Mouse (Mus musculus) kidney, embryonic 16.5 days (tissue): ENCODE measurements at regions not wholly inside any gene's neighbourhood (a gene's known extent, or its start where the extent isn't known, plus 50 kb on each side); places are given as distances from the start of the nearest gene placed in this dataset.
A peak's percentile ranks its signal among the peaks of the same experiment; 100 is the strongest.

ENCODE experiments used
- ATAC-seq: fragments of 200-750 bp; cut with Nextera tagmentation; 2 replicates; pipeline ENCODE4 v1.8.0; 2017; ENCODE audit warnings: moderate TSS enrichment; ENCODE audit not compliant: low FRiP score, low TSS enrichment
- H3K27ac ChIP-seq: fragments of 300-500 bp; sonication (generic); 2 replicates; pipeline ENCODE4 v1.5.1; 2014; ENCODE audit warnings: low read length
- H3K27me3 ChIP-seq: fragments of 300-500 bp; sonication (generic); 2 replicates; pipeline ENCODE4 v1.6.1; 2014; ENCODE audit warnings: low read length, control low read depth, mixed read lengths; ENCODE audit not compliant: insufficient read depth
- H3K36me3 ChIP-seq: fragments of 300-500 bp; sonication (generic); 2 replicates; pipeline ENCODE4 v1.6.1; 2014; ENCODE audit warnings: low read length, control low read depth, mixed read lengths; ENCODE audit not compliant: insufficient read depth
- H3K4me1 ChIP-seq: fragments of 300-500 bp; sonication (generic); 2 replicates; pipeline ENCODE4 v1.6.1; 2014; ENCODE audit warnings: low read length, control low read depth, mixed read lengths; ENCODE audit not compliant: insufficient read depth
- H3K4me2 ChIP-seq: fragments of 300-500 bp; sonication (generic); replicated peaks from 2 replicates; pipeline ENCODE4 v1.6.1; 2014; ENCODE audit warnings: low read depth, low read length
- H3K4me3 ChIP-seq: fragments of 300-500 bp; sonication (generic); 2 replicates; pipeline ENCODE4 v1.5.1; 2014; ENCODE audit warnings: mild to moderate bottlenecking, low read length
- H3K9ac ChIP-seq: fragments of 300-500 bp; sonication (generic); replicated peaks from 2 replicates; pipeline ENCODE4 v1.6.1; 2014; ENCODE audit warnings: low read length
- H3K9me3 ChIP-seq: fragments of 300-500 bp; sonication (generic); 2 replicates; pipeline ENCODE4 v1.6.1; 2016; ENCODE audit warnings: low read length, control low read depth
- WGBS: fragments of 180-500 bp; shearing (Covaris S2); extraction: QIAGEN DNeasy Blood & Tissue Kit; methylation state at CpG from one replicate; pipeline ENCODE4 v1.1.7; 2014; 5-methylcytosine and 5-hydroxymethylcytosine counted together

DNA sequence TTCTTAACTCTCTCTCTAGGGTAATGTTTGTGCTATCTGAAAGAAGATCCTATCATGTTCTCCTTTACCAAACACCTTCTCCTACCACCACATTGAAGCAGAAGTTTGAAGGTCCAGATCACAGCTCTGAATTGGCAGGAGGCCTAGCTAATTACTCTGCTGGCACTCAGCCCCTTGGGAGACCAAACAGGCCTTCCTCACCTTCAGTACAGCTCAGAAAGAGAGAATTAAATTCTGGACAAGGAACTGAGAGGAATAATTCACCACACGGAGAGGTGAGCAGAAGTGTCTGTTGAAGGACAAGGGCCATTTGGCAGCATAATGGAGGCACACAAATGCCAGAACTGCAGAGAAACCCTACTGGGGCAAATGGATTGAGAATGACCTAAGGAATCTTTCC is 334.6 kb downstream of the Olfr1505 start:
- no peak for ATAC-seq
- H3K9ac ChIP-seq = no peak overlapping the region
- 41% methylated on average over 1 of the region's 1 CpGs for WGBS
- H3K4me1 ChIP-seq = no peaks in the 10 kb centered on the region
- no peak overlapping the region for H3K4me3 ChIP-seq
- no peaks in the 10 kb centered on the region for H3K36me3 ChIP-seq
- H3K9me3 ChIP-seq = no peaks in the 10 kb centered on the region
- no peaks in the 10 kb centered on the region for H3K27me3 ChIP-seq
- H3K27ac ChIP-seq = no peak overlapping the region
- no peak overlapping the region for H3K4me2 ChIP-seq

DNA sequence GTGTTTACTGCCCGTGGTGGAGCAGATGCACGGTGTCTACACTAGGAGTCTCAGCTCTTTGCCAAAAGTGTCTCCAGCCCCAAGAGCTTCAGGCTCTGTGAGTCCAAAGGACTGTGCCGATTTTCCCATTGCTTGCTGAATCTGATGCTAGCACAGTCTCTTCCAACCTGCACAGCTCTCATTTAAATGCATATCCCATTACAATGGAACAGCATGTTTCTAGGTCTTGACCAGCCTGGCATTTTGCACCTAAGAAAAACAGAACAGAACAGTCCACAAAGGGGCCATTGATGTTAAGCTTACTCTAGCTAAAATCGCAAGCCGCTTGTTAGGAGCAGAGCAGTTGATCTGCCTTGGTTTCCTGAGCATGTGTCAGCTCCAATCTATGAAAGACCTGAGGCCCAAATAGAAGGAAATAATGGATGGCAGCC is 339.2 kb downstream of the Tle4 start:
- Histone ChIP-seq H3K9ac (no peak overlapping the region), H3K4me1 (no peaks in the 10 kb centered on the region), H3K27ac (no peak overlapping the region), H3K4me2 (no peak overlapping the region), H3K27me3 (no peaks in the 10 kb centered on the region), H3K4me3 (no peak overlapping the region), H3K9me3 (no peaks in the 10 kb centered on the region), H3K36me3 (no peaks in the 10 kb centered on the region)
- WGBS = 59% methylated on average over 5 of the region's 5 CpGs
- ATAC-seq = no peak

DNA sequence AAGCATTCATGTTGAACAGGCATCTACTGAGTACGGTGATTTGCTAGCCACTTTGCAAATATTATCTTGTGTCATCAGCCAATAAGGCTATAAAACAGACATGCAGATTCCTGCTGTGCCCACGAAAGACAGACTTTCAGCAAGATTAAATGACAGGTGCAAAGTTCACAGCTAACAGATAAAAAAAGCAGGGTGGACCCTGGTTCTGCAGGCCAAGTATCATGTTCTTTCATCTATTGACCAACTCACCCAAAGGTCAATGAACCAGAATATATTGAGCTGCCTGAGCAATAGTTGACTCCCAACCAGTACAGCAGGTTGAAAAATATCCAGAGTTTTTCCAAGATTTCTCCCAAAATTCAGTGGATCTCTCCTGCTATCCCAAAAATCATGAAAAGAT is 338.6 kb downstream of the Tle4 start:
- no peak for ATAC-seq
- WGBS = 34% methylated on average over 2 of the region's 2 CpGs
- no peaks in the 10 kb centered on the region for H3K4me1 ChIP-seq

DNA sequence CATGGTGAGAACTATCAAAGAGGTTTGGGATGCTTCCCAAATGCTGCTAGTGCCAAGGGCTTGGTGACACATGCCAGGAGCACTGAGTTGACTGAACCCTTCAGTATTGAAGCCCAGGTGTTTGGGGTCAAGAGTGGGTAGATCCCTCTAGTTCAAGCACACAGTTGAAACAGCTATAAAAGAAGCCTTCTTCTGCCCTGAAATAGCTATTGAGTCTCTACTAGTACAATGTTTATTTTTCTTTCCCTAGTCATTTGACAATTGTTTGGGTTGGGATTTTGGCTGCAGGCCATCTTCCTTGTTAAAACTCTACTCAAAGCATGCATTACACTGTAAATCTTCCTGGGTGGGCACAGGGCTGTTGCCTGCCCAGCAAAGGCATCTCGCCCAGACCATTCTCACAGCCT is 308.5 kb downstream of the Tle4 start:
- Histone ChIP-seq H3K4me1 (peaks cover 5% of the 10 kb centered on the region), H3K4me3 (no peak overlapping the region), H3K36me3 (no peaks in the 10 kb centered on the region), H3K4me2 (no peak overlapping the region), H3K27me3 (no peaks in the 10 kb centered on the region), H3K9me3 (no peaks in the 10 kb centered on the region), H3K27ac (no peak overlapping the region), H3K9ac (no peak overlapping the region)
- peak; percentile 61 for ATAC-seq
- WGBS = 28% methylated on average over 1 of the region's 1 CpGs

More for the DNA sequence above, 338.6 kb downstream of the Tle4 start:
- H3K27me3 ChIP-seq = no peaks in the 10 kb centered on the region
- H3K9ac ChIP-seq = no peak overlapping the region
- no peaks in the 10 kb centered on the region for H3K9me3 ChIP-seq
- H3K36me3 ChIP-seq = no peaks in the 10 kb centered on the region
- no peak overlapping the region for H3K4me2 ChIP-seq
- H3K4me3 ChIP-seq = no peak overlapping the region
- H3K27ac ChIP-seq = no peak overlapping the region

DNA sequence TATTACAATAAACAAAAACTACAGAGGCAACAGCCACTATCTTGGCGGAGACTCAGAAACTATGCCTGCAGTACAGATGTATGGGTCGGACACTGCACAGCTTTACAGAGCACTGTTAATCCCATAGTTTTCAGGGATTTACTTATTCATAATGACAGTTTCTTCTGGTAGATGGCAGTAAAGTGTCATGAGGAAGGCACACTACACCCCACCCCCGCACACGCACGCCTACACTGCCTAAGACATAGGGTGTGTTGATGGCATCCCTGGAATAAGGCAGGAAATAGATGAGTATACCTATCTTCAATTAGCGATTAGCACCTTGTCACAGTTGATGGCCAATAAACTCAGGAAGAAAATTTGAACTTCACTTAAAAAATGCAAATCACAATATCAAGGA is 306.9 kb downstream of the Tle4 start:
- H3K27ac ChIP-seq = no peak overlapping the region
- no peaks in the 10 kb centered on the region for H3K27me3 ChIP-seq
- H3K4me1 ChIP-seq = peaks cover 5% of the 10 kb centered on the region
- WGBS = 88% methylated on average over 6 of the region's 6 CpGs
- H3K9ac ChIP-seq = no peak overlapping the region
- no peaks in the 10 kb centered on the region for H3K9me3 ChIP-seq
- H3K4me3 ChIP-seq = no peak overlapping the region
- H3K4me2 ChIP-seq = no peak overlapping the region
- no peak for ATAC-seq
- H3K36me3 ChIP-seq = no peaks in the 10 kb centered on the region

DNA sequence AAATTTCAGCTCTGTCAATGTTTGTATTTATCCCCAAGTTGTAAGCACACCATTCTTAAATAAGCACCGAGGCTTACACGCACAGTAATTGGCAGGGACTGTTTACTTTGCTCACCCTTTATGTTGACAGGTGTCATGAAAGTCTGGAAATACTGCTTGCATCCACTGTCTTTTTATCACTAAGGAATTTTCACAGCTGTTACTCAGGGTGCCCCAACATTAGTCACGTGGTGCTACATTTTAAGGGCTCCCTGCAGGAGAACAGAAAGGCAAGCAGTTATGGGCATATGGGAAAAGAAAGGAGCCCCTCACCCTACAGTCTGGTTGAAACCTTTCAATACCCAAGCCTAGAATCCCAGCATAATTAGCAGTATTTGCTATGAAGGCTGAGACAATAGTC is 304.7 kb downstream of the Tle4 start:
- no peak overlapping the region for H3K4me3 ChIP-seq
- no peaks in the 10 kb centered on the region for H3K27me3 ChIP-seq
- 65% methylated on average over 3 of the region's 3 CpGs for WGBS
- H3K9ac ChIP-seq = no peak overlapping the region
- no peak overlapping the region for H3K4me2 ChIP-seq
- ATAC-seq = no peak
- no peak overlapping the region for H3K27ac ChIP-seq
- no peaks in the 10 kb centered on the region for H3K9me3 ChIP-seq
- peaks cover 5% of the 10 kb centered on the region for H3K4me1 ChIP-seq
- no peaks in the 10 kb centered on the region for H3K36me3 ChIP-seq

DNA sequence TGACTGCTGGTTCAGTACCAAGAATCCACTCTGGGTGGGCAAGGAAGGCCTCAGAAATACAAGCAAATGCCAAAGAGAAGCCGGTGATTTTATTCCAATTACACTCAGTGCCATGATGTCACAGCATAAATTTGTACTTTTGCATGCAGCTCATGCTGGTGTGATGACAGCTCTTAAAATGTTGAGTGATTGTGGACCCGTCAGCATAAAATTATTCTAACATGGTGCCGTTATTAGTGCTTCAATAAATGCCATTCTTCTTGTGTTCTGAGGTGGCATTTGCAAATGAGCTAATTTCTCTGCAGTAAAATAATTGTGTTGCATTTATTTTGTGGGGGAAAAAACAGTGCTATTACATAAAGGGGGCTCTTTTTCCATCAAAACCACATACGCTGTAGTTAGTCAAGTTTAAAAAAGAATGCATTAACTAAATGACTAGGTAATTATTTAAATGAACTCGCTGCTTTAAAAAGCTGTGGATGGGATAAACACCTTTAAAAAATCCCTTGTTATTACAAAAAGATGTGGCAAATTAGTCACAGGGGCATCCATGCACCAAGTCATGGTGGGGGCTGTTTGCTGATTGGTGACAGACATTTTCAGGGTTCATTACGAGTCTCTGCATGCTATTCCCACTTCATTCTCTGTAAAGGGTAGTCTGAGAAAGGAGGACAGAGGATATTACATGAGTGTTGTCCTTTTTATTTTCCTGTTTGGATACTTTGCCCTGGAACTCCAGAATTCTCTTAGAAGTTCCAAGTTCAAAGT is 296.5 kb downstream of the Tle4 start:
- Histone ChIP-seq H3K4me1 (no peaks in the 10 kb centered on the region), H3K9ac (no peak overlapping the region), H3K36me3 (no peaks in the 10 kb centered on the region), H3K27me3 (no peaks in the 10 kb centered on the region), H3K9me3 (no peaks in the 10 kb centered on the region), H3K27ac (no peak overlapping the region), H3K4me2 (no peak overlapping the region), H3K4me3 (no peak overlapping the region)
- no peak for ATAC-seq
- WGBS = 86% methylated on average over 6 of the region's 6 CpGs

DNA sequence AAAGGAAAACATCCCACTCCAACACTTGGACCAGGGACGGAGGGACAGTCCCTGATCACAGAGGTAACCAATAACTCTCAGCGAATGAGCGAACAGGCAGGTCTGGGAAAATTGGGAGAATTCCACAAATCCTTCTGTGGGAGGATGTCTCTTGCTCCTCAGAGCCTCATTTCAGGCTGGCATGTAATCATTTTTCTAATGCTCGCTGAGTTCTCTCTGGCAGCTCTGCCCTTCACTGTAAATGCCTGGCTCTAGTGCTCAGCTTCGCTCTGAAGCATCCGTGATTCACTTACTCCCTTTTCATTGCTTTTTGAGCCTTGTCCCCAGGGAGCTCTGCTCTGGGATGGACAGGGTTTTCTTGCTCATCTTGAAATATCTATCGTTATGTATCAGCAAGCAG is 283.6 kb downstream of the Tle4 start:
- no peak for ATAC-seq
- no peak overlapping the region for H3K9ac ChIP-seq
- no peak overlapping the region for H3K4me3 ChIP-seq
- no peaks in the 10 kb centered on the region for H3K9me3 ChIP-seq
- no peaks in the 10 kb centered on the region for H3K27me3 ChIP-seq
- H3K36me3 ChIP-seq = no peaks in the 10 kb centered on the region
- no peaks in the 10 kb centered on the region for H3K4me1 ChIP-seq
- no peak overlapping the region for H3K27ac ChIP-seq
- H3K4me2 ChIP-seq = no peak overlapping the region
- 59% methylated on average over 7 of the region's 7 CpGs for WGBS

DNA sequence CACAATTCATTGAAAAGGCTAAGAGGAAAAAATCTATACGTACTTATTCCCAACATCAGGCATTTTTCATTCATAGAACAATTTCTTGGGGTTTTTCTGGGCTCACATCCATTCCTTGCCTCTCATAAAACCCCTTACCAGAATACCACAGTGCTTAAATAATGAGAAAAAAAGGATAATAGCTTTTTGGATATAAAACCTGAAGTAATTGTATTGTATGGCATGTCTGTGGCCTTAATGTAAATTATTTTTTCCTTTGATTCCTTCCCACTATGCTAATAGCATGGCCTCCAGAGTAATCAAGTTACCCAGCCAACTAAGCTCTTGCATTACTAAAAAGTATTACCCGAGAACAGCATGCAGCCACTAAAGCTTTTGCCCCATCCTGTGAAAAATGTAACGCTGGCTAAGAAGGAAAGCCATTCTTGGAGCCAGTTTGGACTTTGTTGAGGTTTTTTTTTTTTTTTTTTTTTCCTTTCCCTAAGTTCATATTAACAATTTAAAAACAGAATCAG is 278.1 kb downstream of the Tle4 start:
- 80% methylated on average over 3 of the region's 3 CpGs for WGBS
- no peaks in the 10 kb centered on the region for H3K36me3 ChIP-seq
- no peaks in the 10 kb centered on the region for H3K4me1 ChIP-seq
- H3K4me3 ChIP-seq = no peak overlapping the region
- ATAC-seq = no peak
- no peak overlapping the region for H3K27ac ChIP-seq
- H3K9ac ChIP-seq = no peak overlapping the region
- no peak overlapping the region for H3K4me2 ChIP-seq
- no peaks in the 10 kb centered on the region for H3K27me3 ChIP-seq
- no peaks in the 10 kb centered on the region for H3K9me3 ChIP-seq

DNA sequence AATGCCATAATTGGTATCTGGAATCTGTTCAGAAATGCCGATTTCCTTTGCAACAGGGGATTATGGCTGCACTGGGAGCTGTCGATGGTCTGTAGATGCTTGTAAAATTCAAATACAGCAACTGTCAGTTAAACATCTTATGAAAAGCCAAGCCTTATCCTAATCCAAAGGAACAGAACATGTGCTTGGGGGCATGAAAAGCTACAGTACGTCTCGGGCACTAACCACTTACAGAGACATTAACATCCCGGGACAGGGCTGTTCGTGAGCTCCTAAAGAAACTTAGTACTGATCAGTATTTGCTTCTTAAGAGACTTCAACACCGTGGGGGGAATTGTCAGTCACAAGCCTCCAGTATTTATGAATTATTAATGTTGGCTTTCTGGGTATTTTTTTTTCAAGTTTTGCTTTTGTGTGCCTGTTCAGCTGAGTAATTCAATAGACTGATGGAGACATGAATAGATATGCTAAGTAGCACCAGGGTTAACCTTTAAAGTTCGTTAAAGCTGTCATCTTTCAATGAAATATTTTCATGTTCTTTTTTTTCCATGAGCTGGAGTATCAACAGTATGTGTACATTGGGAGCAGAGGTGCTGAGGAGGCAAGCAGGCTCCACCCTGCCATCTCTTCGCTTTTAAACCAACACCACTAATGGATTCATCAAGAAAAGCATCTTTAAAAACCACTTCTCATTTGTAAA is 272.3 kb downstream of the Tle4 start:
- Histone ChIP-seq H3K4me3 (no peak overlapping the region), H3K9ac (no peak overlapping the region), H3K9me3 (no peaks in the 10 kb centered on the region), H3K36me3 (no peaks in the 10 kb centered on the region), H3K27ac (no peak overlapping the region), H3K4me1 (no peaks in the 10 kb centered on the region), H3K4me2 (no peak overlapping the region), H3K27me3 (no peaks in the 10 kb centered on the region)
- no peak for ATAC-seq
- WGBS = 79% methylated on average over 9 of the region's 9 CpGs
